ENCODE assay signal across 24 mouse cellular contexts in the genomic region with DNA sequence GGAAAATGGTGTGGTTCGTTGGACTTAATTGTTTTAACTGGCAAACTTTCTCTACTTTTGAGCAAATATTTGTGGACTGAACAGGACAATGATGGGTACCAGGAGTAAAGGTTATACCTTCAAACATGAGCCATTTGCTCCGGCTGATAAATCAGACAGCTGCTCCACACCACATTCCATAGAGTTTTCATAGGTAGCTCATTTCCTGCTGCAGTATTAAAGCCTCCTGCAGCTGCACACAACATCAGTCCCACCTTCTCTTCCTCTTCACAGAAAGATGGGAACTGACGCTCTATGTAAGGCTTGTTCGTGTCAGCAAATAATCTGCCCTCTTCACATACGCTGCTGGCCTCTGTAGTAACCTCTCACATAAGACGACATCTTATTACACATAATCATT.
"Had no signal": no experiment of that assay in that cellular context is flagged by ENCODE, and none has a peak within 500 bp of the region (broad histone marks: within the 10 kb centered on the region; RNA-seq: fewer than 3 reads in every experiment).

No protein-coding gene starts in this region.

- H3K27ac ChIP-seq: heart, embryonic 10.5 days; hindbrain, embryonic 10.5 days; hindbrain, embryonic 12.5 days; hindbrain, embryonic 14.5 days; intestine, embryonic 15.5 days; limb, embryonic 10.5 days; limb, embryonic 12.5 days had no signal

- H3K4me1 ChIP-seq: heart, embryonic 10.5 days; heart, embryonic 12.5 days; hindbrain, embryonic 10.5 days; hindbrain, embryonic 12.5 days; intestine, embryonic 15.5 days; limb, embryonic 10.5 days; limb, embryonic 12.5 days had no signal

- H3K4me2 ChIP-seq: heart, embryonic 12.5 days; hindbrain, embryonic 12.5 days; hindbrain, embryonic 14.5 days; intestine, embryonic 15.5 days; limb, embryonic 12.5 days; liver, embryonic 11.5 days had no signal

- H3K9ac ChIP-seq: heart, embryonic 12.5 days; hindbrain, embryonic 12.5 days; hindbrain, embryonic 14.5 days; intestine, embryonic 15.5 days; limb, embryonic 12.5 days had no signal

- DNase-seq: gastrocnemius, postnatal 14 days; gastrocnemius, postnatal 36 days; heart, adult 18-20 months; heart, postnatal 10 days; heart, postnatal 4 days; kidney, adult 18-20 months; kidney, adult 8-10 months; kidney, postnatal 10 days; kidney, postnatal 25 days; kidney, postnatal 4 days had no signal

- H3K4me3 ChIP-seq: heart, embryonic 10.5 days; heart, embryonic 12.5 days; hindbrain, embryonic 10.5 days; hindbrain, embryonic 12.5 days; intestine, embryonic 15.5 days; layer of hippocampus, adult 2 months; left cerebral cortex, adult 2 months; limb, embryonic 10.5 days; limb, embryonic 12.5 days had no signal

- H3K27me3 ChIP-seq: heart, embryonic 12.5 days; hindbrain, embryonic 12.5 days; intestine, embryonic 15.5 days; limb, embryonic 12.5 days had no signal

- H3K9me3 ChIP-seq: heart, embryonic 10.5 days; heart, embryonic 12.5 days; hindbrain, embryonic 10.5 days; hindbrain, embryonic 12.5 days; intestine, embryonic 15.5 days; limb, embryonic 10.5 days; limb, embryonic 12.5 days had no signal

- ATAC-seq: hindbrain, embryonic 16.5 days; inflammation-experienced regulatory T-cells, adult 6 months; intestine, embryonic 15.5 days; intestine, postnatal 0 days had no signal

- H3K36me3 ChIP-seq: heart, embryonic 10.5 days; heart, embryonic 12.5 days; hindbrain, embryonic 10.5 days; hindbrain, embryonic 12.5 days; intestine, embryonic 15.5 days; limb, embryonic 10.5 days; limb, embryonic 12.5 days had no signal
